Mouse (Mus musculus): ENCODE data around the gene Lsm2. TPM values are rescaled to one million over a fixed set of nuclear protein-coding genes. Genes with fewer than 3 reads are reported as not detected.
"Not testable (repeated sequence)": the region's sequence is repeated elsewhere in the genome, so short reads cannot be mapped to it uniquely, and the experiment has no call there.

Gene Lsm2
- polyA plus RNA-seq (2012; rRNA removed), result 108 and 113 TPM in 2 replicates

DNA sequence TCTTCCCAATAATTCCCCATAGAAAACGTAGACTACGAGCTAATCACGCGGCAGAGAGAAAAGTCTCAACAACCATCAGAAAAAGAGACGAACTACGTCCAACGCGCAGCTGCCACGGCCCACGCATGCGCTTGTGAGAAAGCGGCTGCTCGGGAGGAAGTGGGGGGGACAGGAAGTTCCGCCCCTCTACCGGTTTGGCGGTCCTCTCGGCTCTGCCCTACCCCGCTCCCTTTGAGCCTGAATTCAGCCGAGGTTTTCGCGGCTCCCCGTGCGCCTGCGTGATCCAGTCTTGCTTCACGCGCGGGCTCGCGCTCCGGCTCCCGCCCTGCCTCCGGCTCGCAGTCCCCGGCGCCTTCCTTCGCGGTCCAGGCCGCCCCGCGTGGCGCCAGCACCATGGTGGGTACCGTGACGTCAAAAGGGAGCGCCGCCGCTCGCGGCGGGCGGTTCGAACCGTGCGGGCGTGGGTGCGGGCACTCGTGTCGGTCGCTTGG lies at the start of gene Lsm2:
Gene Lsm2 (plus strand): TSS at position 173 of the 491 bp plus-strand sequence.
- under 1% methylated on average over 58 of the region's 58 CpGs for WGBS
- DNase-seq (ENCODE audit: low read depth, low spot score), result peak; percentile 85

DNA sequence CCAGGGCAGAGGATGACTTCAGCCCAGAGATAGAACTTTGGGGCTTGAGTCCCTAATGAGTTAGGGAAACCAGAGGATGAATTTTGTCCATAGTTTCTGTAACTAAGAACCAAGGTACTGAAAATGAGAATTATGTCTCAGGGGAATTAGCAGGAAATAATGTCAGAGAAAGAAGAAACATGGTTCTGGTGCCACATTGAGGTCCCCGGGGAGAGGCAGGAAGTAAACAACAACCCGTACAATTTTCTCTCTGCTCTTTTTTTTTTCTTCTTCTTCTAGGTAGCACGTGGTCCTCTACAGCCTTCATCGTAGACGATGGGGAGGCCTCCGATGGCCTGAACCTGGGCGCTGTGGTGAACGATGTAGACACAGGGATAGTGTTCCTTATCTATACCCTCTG lies 49.4 kb upstream of the Lsm2 start:
- 43% methylated on average over 8 of the region's 8 CpGs for WGBS

DNA sequence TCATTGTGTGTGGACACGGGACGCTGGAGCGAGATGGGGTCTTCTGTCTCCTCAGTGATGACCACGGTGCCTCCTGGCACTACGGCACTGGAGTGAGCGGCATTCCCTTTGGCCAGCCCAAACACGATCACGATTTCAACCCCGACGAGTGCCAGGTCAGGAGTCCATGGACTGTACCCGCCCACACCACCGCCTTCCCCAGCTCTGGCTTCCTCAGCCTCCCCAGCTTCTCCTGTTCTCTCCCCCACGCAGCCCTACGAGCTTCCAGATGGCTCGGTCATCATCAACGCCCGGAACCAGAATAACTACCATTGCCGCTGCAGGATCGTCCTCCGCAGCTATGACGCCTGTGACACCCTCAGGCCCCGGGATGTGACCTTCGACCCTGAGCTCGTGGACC lies 47.6 kb upstream of the Lsm2 start:
- DNase-seq (ENCODE audit: low read depth, low spot score), result no peak
- 75% methylated on average over 24 of the region's 24 CpGs for WGBS

More for the DNA sequence above, 49.4 kb upstream of the Lsm2 start:
- DNase-seq (ENCODE audit: low read depth, low spot score), result no peak

DNA sequence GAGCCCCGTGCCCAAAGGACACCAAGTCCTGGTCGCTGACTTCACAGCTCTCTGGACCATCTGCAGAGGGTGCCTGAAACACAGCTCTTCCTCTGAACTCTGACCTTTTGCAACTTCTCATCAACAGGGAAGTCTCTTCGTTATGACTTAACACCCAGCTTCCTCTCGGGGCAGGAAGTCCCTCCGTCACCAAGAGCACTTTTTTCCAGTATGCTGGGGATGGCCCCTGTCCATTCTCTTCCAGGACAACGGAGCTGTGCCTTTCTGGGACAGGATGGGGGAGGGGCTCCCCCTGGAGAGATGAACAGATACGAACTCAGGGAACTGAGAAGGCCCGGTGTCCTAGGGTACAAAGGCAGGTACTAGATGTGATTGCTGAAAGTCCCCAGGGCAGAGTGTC lies 46.8 kb upstream of the Lsm2 start:
- 68% methylated on average over 8 of the region's 8 CpGs for WGBS
- no peak for DNase-seq (ENCODE audit: low read depth, low spot score)

DNA sequence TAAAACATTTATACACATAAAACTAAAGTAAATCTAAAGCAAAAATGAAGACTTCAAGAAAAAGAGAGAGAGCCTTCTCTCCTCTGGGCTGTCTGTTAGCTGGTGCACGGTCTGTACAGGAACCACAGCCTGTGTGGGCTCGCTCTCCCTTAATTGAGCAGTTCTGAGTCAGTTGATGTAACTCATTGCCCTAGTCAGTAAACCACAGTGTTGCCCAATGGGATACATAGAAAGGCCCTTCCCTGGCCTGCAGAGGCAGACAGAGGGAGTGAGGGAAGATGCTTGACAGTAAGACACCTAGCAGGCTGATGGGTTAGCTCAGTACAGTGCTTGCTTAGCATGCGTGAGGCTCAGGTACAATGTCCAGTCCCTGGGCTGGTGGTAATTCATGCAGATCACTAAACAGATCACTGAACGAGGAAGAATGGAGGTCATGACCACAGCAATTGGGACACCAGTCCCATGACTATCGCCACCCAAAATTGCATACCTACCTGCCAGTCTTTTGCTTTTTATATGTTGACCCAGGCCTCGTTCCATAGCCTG lies 43.6 kb upstream of the Lsm2 start:
- 70% methylated on average over 6 of the region's 6 CpGs for WGBS

DNA sequence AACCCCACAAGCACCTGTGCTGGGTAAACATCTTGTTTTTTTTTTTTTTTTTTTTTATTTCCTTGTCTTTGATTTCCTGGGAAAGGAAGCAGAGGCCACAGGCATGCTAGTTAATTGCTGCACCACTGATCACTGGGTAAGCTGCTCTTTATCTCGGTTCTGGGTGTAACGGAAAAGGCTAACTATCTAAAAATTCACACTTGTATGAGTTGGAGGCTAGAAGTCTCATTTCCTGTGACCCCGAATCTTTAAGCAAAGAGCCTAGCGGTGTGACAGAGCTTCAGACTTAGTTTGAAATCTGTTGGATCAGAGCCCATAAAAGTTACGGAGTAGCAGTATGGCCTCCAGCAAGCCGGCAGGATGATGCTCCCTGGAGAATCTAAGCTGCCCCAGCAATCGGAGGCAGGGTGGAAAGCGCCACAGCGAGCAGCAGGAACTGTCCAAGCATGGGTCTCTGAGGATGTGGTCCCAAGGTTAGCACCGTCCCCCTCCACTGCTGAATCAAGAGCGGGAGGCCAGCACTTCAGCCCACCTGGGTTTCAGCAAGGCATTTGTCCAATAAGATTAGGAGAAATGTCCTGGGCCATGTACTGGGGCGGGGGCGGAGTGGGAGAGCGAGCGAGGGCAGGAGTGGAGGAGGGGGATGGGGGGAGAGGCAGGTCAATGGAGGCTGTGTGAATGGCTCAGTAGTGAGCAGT lies 40.2 kb upstream of the Lsm2 start:
- WGBS, result 23% methylated on average over 15 of the region's 15 CpGs
- DNase-seq (ENCODE audit: low read depth, low spot score), result no peak

More for the DNA sequence above, 43.6 kb upstream of the Lsm2 start:
- DNase-seq (ENCODE audit: low read depth, low spot score), result no peak

DNA sequence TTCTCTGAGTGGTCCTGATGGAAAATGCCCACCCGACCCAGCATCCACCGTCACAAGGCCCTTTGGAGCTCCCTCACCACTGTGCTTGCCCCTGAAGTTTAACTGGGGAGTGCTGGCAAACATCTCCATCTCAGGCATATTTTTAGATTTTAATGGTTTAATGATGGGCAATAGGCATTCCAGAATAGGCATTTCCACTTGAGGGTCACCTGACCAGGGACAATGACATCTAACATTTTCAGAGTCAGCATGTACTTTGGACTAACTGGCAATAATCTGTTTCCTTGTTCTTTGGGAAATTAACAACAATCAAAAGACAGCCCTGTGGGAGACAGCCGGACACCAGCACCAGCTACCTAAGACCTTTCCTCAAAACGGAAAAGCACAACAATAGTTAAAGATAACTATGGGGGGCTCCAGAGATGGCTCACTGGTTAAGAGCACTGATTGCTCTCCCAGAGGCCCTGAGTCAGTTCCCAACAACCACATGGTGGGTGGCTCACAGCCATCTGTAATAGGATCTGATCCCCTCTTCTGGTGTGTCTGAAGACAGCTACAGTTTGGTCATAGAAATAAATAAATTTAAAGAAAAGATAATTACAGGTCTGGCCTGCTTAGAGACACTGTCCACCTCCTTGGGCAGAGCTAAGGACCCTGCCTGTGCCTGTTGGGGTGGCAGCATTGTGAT lies 38.4 kb upstream of the Lsm2 start:
- 43% methylated on average over 4 of the region's 4 CpGs for WGBS
- no peak for DNase-seq (ENCODE audit: low read depth, low spot score)

DNA sequence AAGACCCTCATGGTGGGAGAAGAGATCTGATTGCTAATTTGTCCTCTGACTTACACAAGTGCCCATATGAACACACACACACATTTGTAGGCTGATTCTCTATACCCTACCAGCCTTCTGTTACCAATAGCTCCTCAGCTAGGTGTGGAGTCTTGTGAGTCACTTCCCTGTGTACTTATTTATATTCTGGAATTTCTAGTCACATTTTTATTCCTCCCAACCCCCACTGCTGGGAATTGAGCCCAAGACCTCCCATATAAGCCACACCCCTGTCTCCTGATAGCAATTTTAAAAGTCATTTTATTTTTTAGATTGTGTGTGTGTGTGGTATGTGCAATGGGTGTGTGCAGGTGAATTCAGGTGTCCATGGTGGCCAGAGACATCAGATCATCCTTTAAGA lies 37.3 kb upstream of the Lsm2 start:
- no peak for DNase-seq (ENCODE audit: low read depth, low spot score)

DNA sequence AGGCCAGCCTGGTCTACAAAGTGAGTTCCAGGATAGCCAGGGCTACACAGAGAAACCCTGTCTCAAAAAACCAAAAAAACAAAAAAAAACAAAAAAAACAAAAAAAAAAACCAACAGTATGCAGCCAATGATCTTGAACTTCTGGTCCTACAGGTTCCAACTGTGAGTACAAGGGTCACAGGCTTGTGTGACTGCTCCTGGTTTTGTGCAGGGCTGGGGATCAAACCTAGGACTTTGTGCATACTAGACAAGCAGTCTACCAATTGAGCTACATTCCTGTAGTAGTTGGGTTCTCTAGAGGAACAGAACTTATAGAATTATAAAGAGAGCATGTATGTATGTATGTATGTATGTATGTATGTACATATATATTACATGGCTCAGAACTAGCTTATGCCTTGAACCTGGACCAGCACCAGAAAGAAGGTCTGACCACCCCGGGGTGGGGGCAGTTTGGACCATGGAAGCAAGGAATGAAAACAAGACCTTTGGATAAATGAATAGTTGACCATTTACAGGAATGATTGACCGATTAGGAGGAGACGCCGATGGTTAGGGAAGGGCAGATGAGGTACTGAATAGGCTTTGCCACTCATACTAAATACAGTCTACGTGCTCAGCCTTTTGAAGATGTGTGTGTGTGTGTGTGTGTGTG lies 35.0 kb upstream of the Lsm2 start:
- DNase-seq (ENCODE audit: low read depth, low spot score), result no peak
- 77% methylated on average over 5 of the region's 5 CpGs for whole genome bisulfite sequencing

DNA sequence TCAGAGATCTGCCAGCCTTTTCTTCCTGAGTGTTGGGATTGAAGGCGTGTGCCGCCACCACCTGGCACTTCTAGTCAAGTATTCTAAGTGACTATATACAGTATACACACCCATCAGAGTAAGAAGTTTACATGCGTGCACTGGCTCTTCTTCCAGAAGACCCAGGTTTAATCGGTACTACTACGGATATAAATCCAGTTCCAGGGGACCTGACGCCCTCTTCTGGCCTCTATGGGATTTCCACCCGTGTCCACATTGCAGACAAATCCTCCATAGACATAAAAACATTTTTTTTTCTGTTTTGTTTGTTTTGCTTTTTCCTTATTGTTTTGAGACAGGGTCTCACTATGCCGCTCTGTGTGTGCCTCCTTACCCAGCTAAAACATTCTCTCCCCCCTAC lies 34.1 kb upstream of the Lsm2 start:
- WGBS, result 8% methylated on average over 8 of the region's 8 CpGs
- DNase-seq (ENCODE audit: low read depth, low spot score), result no peak

DNA sequence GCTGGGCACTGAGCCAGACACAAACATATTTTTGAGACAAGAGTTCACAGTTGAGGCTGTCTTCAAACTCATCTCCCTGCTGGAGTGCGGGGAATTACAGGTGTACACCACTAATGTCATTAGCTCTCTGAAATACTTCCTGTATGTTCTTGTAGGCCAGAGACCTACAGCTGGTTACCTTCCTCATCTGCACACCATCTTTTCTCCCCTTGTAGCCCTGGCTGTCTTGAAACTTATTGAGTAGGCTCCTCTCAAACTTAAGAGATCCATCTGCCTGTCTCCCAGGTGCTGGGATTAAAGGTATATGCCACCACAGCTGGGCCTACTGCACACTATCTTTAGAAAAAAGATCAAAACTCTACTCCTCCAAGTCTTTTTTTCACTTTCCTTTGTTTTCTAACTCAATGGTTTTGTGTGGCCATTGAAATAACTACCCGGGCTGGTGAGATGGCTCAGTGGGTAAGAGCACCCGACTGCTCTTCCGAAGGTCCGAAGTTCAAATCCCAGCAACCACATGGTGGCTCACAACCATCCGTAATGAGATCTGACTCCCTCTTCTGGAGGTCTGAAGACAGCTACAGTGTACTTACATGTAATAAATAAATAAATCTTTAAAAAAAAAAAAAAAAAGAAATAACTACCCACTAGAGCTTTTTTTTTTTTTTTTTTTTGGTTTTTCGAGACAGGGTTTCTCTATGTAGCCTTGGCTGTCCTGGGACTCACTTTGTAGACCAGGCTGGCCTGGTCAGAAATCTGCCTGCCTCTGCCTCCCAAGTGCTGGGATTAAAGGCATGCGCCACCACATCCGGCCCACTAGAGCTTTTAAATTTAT lies 32.7 kb upstream of the Lsm2 start:
- WGBS, result 38% methylated on average over 9 of the region's 9 CpGs
- not testable (repeated sequence) for DNase-seq (ENCODE audit: low read depth, low spot score)

DNA sequence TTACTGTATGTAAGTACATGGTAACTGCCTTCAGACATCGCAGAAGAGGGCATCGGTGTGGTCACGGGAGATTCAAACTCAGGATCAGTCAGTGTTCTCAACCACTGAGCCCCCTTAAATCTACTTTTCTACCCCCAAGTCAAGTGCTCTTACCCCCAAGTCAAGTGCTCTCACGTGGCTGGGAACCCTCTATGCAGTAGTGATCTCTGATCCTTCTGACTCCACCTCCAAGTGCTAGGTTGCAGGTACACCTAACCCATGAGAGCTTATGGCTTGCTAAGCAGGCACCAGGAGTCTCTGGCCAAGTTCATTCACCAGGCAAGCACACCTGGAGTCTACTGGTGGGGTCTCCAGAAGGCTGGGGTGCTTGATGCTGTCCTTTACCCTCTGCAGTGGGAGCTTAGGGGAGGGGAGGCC lies 32.1 kb upstream of the Lsm2 start:
- 44% methylated on average over 4 of the region's 4 CpGs for WGBS
- no peak for DNase-seq (ENCODE audit: low read depth, low spot score)

DNA sequence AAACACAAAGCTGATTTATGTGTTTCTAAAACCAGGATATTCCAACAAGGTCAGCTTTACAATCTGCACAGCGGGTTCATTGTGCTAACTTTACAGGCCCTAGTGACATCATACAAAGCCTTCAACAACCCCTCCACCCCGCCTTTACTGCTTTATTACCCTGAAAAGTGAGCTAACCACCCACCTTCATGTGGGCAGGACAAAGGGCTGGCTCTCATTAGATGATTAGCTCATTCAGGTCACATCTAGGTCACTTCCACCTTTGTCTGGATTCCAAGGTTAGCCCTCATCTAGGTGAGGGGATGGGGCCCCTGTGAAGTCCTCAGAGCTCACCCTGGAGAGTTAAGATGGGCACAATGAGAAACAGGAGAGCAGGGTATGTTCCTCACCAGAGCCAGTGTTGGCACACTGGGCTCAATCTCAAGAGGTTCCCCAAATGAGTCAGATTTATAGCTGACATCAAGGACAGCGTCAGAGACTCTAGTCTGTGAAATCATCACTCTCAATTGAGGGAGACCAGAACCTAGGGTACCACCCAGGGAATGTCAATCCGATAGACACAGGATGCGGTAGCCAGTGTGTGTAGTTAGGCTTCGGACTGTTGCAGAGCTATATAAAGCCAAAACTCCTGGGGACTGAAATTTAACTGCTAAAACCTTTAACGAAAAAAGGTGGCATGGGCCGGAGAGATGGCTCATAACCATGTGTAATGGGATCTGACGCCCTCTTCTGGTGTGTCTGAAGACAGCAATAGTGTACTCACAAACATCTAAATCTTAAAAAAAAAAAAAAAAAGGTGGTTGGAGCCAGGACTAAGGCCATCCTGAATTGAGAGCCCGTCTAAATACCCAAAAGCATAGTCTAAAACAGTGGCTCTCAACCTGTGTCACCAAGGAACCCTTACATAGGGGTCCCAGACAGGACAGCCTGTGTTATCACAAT lies 30.9 kb upstream of the Lsm2 start:
- 13% methylated on average over 10 of the region's 10 CpGs for WGBS
- peak; percentile 96 for DNase-seq (ENCODE audit: low read depth, low spot score)

DNA sequence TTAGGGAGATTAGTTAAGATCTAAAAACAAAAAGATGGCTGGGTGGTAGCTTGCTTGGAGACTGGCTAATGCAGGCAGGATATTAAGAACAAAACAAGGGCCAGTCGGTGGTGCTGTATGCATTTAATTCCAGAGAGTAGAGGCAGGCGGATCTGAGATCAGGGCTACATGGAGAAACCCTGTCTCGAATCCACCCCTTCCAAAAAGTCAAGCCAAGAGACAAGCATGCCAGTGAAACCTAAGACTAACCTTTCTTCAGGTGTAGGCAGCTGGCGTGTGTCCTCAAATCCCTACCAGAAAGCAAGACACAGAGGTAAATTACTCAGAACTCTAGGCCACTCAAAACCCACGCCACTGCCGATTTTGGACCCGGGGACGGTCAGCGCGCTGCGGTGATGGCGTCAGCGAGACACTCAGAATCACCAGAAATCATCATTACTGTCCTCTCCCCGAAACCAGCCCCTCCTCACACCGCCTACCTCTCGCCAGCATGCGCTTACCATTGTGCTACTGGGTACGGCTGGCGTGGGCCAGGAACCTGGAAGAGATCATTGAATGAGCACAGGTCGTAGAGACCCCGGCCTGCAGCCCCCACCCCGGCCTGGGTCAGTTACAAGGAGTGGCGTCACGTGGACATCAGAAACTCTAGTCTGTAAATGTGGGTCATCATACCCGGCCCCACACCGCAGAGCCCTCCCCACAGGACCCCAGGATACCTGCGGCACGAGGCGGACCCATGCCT lies 29.9 kb upstream of the Lsm2 start:
- under 1% methylated on average over 29 of the region's 29 CpGs for WGBS

DNA sequence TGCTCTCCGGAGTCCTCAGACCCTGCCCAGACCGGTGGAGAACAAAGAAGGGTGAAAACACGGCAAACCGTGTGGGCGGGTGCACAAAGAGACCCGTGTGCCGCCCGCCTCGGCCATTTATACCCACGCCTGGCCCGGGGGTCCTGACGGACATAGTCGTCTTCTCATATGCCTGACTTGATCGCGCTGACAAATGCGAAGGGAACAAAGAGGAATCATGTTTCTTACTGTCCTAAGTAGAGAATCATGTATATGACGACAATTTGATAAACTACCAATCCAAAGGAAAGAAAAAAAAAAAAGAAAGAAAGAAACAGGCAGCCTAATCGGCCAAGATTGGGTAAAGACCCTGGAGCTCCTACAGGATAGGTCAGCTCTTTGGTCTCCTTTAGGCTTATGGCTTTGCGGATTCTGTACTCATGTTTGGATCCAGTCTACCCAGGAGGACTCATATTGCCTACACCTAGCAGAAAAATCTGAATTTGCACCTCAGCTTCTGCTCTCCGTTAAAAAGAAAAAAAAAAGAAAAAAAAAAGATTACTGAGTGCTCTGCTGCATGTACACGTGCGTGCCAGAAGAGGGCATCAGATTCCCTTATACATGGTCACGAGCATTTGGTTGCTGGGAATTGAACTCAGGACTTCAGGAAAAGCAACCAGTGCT lies 29.2 kb upstream of the Lsm2 start:
- under 1% methylated on average over 23 of the region's 23 CpGs for WGBS
- DNase-seq (ENCODE audit: low read depth, low spot score), result no peak

More for the DNA sequence above, 29.9 kb upstream of the Lsm2 start:
- DNase-seq (ENCODE audit: low read depth, low spot score), result no peak

DNA sequence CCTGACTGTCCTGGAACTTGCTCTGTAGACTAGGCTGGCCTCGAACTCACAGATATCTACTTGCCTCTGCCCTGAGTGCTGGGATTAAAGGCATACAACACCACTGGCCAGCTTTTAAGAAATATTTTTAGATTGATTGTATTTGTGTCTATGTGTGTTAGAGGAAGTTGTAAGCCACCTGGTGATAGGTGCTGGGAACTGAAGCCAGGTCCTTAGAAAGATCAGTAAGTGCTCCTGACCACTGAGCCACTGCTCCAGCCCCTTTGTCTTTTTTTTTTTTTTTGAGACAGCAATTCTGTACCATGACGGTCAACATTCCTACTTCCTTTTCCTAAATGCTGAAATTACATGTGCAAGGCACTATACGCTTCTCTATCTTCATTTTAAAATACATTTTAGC lies 28.4 kb upstream of the Lsm2 start:
- DNase-seq (ENCODE audit: low read depth, low spot score), result no peak
- WGBS, result 87% methylated on average over 3 of the region's 3 CpGs

DNA sequence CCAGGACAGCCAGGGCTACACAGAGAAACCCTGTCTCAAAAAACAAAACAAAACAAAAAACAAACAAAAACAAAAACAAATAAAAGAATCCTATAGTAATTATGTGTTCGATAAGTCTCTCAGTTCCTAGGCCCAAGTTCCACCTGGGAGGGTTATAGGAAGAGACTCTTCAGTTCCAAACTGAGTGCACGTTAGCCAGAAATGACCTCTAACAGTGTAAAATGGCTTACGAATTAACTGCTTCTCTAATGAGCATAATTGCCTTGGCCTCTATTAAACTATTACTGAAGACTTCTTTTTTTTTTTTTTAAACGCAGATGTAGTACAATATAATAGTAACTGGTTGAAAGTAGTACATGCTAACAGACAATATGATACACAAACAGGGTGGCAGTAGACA lies 27.8 kb upstream of the Lsm2 start:
- 91% methylated on average over 4 of the region's 4 CpGs for WGBS
- DNase-seq (ENCODE audit: low read depth, low spot score), result no peak

All from large intestine, adult 2 months (tissue).